In genomic region chr4:133338521-133339095, GRCm38 (mm10) we compare ENCODE assay signal across 8 mouse cellular contexts. TPM values are rescaled to one million over a fixed set of nuclear protein-coding genes. Genes with fewer than 3 reads are reported as not detected.
DNase-seq lines count a peak whose midpoint lies in the region; ATAC-seq and TF ChIP-seq lines count a peak whose summit lies in the region.

No protein-coding gene starts in this region.

- H3K36me3 ChIP-seq in heart, embryonic 11.5 days (ENCODE audit: control insufficient read depth, insufficient read depth, low read length) = no peaks in the 10 kb centered on the region
- no peaks in the 10 kb centered on the region for H3K36me3 ChIP-seq in ES-Bruce4 (ENCODE audit: control insufficient read depth, insufficient read depth, low read length, poor library complexity, severe bottlenecking)
- no peaks in the 10 kb centered on the region for H3K36me3 ChIP-seq in liver, adult 2 months (ENCODE audit: control insufficient read depth, insufficient read depth, low read length)
- no peaks in the 10 kb centered on the region for H3K36me3 ChIP-seq in splenic B cell, adult 2 months (ENCODE audit: control insufficient read depth, insufficient read depth, low read length, poor library complexity, severe bottlenecking)

- TF ChIP-seq POLR2A in ES-Bruce4 (IDR thresholded peaks at IDR 0.05; ENCODE audit: insufficient read depth, low read length) = no peak
- TF ChIP-seq POLR2A in embryonic fibroblast, embryonic 13.5 days (IDR thresholded peaks at IDR 0.05; ENCODE audit: low read depth, low read length) = no peak
- TF ChIP-seq POLR2A in liver, adult 2 months (IDR thresholded peaks at IDR 0.05; ENCODE audit: extremely low read depth, insufficient read depth, low read length) = no peak

- peaks cover 5% of the 10 kb centered on the region; the same call in 1 of the 2 replicates for H3K79me2 ChIP-seq in liver, adult 2 months (ENCODE audit: control insufficient read depth, insufficient read depth, low read length)

- peak overlapping the region; percentile 7 for H3K27ac ChIP-seq in heart, embryonic 11.5 days (ENCODE audit: low read depth, low read length)
- H3K27ac ChIP-seq in ES-Bruce4 (ENCODE audit: insufficient read depth, low read length) = no peak overlapping the region
- H3K27ac ChIP-seq in embryonic fibroblast, embryonic 13.5 days (ENCODE audit: insufficient read depth, low read length) = no peak overlapping the region
- peak overlapping the region; percentile 90 for H3K27ac ChIP-seq in liver, adult 2 months (replicated peaks; ENCODE audit: insufficient read depth, low read depth, low read length)

- peak overlapping the region; percentile 86 for H3K4me2 ChIP-seq in heart, embryonic 11.5 days

- no peak for DNase-seq in heart, adult 11 months
- peak; percentile 86 for DNase-seq in liver, adult 2 months (ENCODE audit: extremely low read depth, low read depth, low spot score)
- peak; percentile 36 for DNase-seq in splenic B cell, adult 2 months (ENCODE audit: low read depth, low spot score)
- DNase-seq in layer of hippocampus, postnatal 10 days (ENCODE audit: low spot score in 2 of 2) = no peak

- no peaks in the 10 kb centered on the region for H3K9me3 ChIP-seq in heart, embryonic 11.5 days (replicated peaks; ENCODE audit: control insufficient read depth, low read length)
- H3K9me3 ChIP-seq in ES-Bruce4 (replicated peaks; ENCODE audit: control insufficient read depth, insufficient read depth, low read length, poor library complexity, severe bottlenecking) = no peaks in the 10 kb centered on the region

- H3K27me3 ChIP-seq in heart, embryonic 11.5 days (ENCODE audit: control insufficient read depth, insufficient read depth, low read length) = no peaks in the 10 kb centered on the region
- no peaks in the 10 kb centered on the region for H3K27me3 ChIP-seq in ES-Bruce4 (ENCODE audit: control insufficient read depth, insufficient read depth, low read length, poor library complexity, severe bottlenecking)
- no peaks in the 10 kb centered on the region for H3K27me3 ChIP-seq in liver, adult 2 months (ENCODE audit: control insufficient read depth, insufficient read depth, low read length)
- H3K27me3 ChIP-seq in splenic B cell, adult 2 months (ENCODE audit: control insufficient read depth, insufficient read depth, low read length, poor library complexity, severe bottlenecking) = no peaks in the 10 kb centered on the region

- TF ChIP-seq EP300 in ES-Bruce4 (IDR thresholded peaks at IDR 0.05; ENCODE audit: insufficient read depth, low read depth, low read length) = no peak

- peaks cover 6% of the 10 kb centered on the region; the same call in 1 of the 2 replicates for H3K4me1 ChIP-seq in heart, embryonic 11.5 days (ENCODE audit: control insufficient read depth, insufficient read depth, low read length)
- H3K4me1 ChIP-seq in ES-Bruce4 (ENCODE audit: control insufficient read depth, insufficient read depth, low read length) = no peaks in the 10 kb centered on the region
- H3K4me1 ChIP-seq in embryonic fibroblast, embryonic 13.5 days (ENCODE audit: control insufficient read depth, insufficient read depth, low read length) = no peaks in the 10 kb centered on the region
- peaks cover 8% of the 10 kb centered on the region for H3K4me1 ChIP-seq in liver, adult 2 months (ENCODE audit: control insufficient read depth, insufficient read depth, low read length)

- peak overlapping the region; percentile 80 for H3K9ac ChIP-seq in heart, embryonic 11.5 days (ENCODE audit: low read depth, low read length)
- H3K9ac ChIP-seq in ES-Bruce4 (ENCODE audit: low read depth, poor library complexity, severe bottlenecking) = peak overlapping the region; percentile 89
- peak overlapping the region; percentile 85 for H3K9ac ChIP-seq in liver, adult 2 months (ENCODE audit: low read depth, low read length)

- WGBS in heart, embryonic 11.5 days (ENCODE audit: insufficient replicate concordance) = 1% methylated on average over 34 of the region's 39 CpGs
- under 1% methylated on average over 39 of the region's 39 CpGs for WGBS in liver, adult 2 months

- TF ChIP-seq CTCF in ES-Bruce4 (IDR thresholded peaks at IDR 0.05; ENCODE audit: low read depth, low read length) = no peak
- no peak for TF ChIP-seq CTCF in embryonic fibroblast, embryonic 13.5 days (IDR thresholded peaks at IDR 0.05; ENCODE audit: borderline replicate concordance, insufficient read depth, low read length)
- TF ChIP-seq CTCF in liver, adult 2 months (IDR thresholded peaks at IDR 0.05; ENCODE audit: low read depth, low read length) = no peak

- peak overlapping the region; percentile 70 for H3K4me3 ChIP-seq in heart, embryonic 11.5 days (ENCODE audit: low read depth, low read length)
- H3K4me3 ChIP-seq in ES-Bruce4 (ENCODE audit: low read depth, low read length) = peak overlapping the region; percentile 65
- H3K4me3 ChIP-seq in embryonic fibroblast, embryonic 13.5 days (ENCODE audit: insufficient read depth, low read length) = peak overlapping the region; percentile 53
- peak overlapping the region; percentile 66 for H3K4me3 ChIP-seq in liver, adult 2 months (ENCODE audit: insufficient read depth, low read depth, low read length)

- ATAC-seq in heart, embryonic 11.5 days (replicated peaks; ENCODE audit: insufficient number of reproducible peaks, low FRiP score, low TSS enrichment) = peak; percentile 49
- ATAC-seq in erythroid progenitor cell, adult 5-6 weeks (replicated peaks; ENCODE audit: low FRiP score, poor library complexity, severe bottlenecking) = no peak

RNA-seq across cellular contexts. Expression of gene Wdtc1, which starts 14.7 kb away (rescaled TPM):
- 13.3 and 15.5 TPM in 2 replicates for polyA plus RNA-seq in heart, embryonic 11.5 days (2014; fragmentation: Nextera tagmentation; extraction: Ambion mirVana)
- polyA plus RNA-seq in ES-Bruce4 (2011; ENCODE audit: insufficient read depth, insufficient read length, low read depth, missing spikeins) = 69.2 and 71.5 TPM in 2 replicates
- polyA plus RNA-seq in embryonic fibroblast, embryonic 13.5 days (2011; ENCODE audit: insufficient read length, low read depth, missing spikeins) = 21.2 and 21.7 TPM in 2 replicates
- total RNA-seq in liver, adult 2 months (2014; rRNA removed) = 20.6 and 35.5 TPM in 2 replicates
- 83.3 and 105 TPM in 2 replicates for polyA plus RNA-seq in liver, adult 2 months (2012; rRNA removed)
- total RNA-seq in erythroid progenitor cell, adult 5-6 weeks (2015; ENCODE audit: low replicate concordance) = 16.2 and 28.5 TPM in 2 replicates
- total RNA-seq in erythroid progenitor cell, adult 5-6 weeks (2017; ENCODE audit: low replicate concordance) = 9.0 and 10.1 TPM in 2 replicates
- total RNA-seq in layer of hippocampus, postnatal 10 days (2021) = 10 to 100 TPM; 60.5 to 68.6 TPM

RNA-seq across cellular contexts. Expression of gene Slc9a1, which starts 30.9 kb away (rescaled TPM):
- 4.8 and 7.0 TPM in 2 replicates for polyA plus RNA-seq in heart, embryonic 11.5 days (2014; fragmentation: Nextera tagmentation; extraction: Ambion mirVana)
- polyA plus RNA-seq in ES-Bruce4 (2011; ENCODE audit: insufficient read depth, insufficient read length, low read depth, missing spikeins) = 18.4 and 21.4 TPM in 2 replicates
- polyA plus RNA-seq in embryonic fibroblast, embryonic 13.5 days (2011; ENCODE audit: insufficient read length, low read depth, missing spikeins) = 26.2 and 34.7 TPM in 2 replicates
- total RNA-seq in liver, adult 2 months (2014; rRNA removed) = 1.5 and 2.9 TPM in 2 replicates
- polyA plus RNA-seq in liver, adult 2 months (2012; rRNA removed) = 5.6 and 9.2 TPM in 2 replicates
- 15.9 and 18.4 TPM in 2 replicates for total RNA-seq in erythroid progenitor cell, adult 5-6 weeks (2015; ENCODE audit: low replicate concordance)
- total RNA-seq in erythroid progenitor cell, adult 5-6 weeks (2017; ENCODE audit: low replicate concordance) = 13.5 and 13.7 TPM in 2 replicates
- 10 to 100 TPM; 45.5 to 47.4 TPM for total RNA-seq in layer of hippocampus, postnatal 10 days (2021)

Comparison
In these comparisons a context has a peak if more than half of its experiments do, and no peak if none do; other contexts are left out.
1. H3K27ac ChIP-seq: peak in heart, embryonic 11.5 days (single experiment) and liver, adult 2 months (single experiment); none in ES-Bruce4 (single experiment) and embryonic fibroblast, embryonic 13.5 days (single experiment).
2. DNase-seq: peak in liver, adult 2 months (single experiment) and splenic B cell, adult 2 months (single experiment); none in heart, adult 11 months (single experiment) and layer of hippocampus, postnatal 10 days (0 of 2).
3. Peak in every context shown above with its lines, with median percentiles within 50 percentile points of each other: H3K4me3 ChIP-seq and H3K9ac ChIP-seq.